Mouse (Mus musculus): ENCODE measurements around the gene Vps13d.
"Not testable (repeated sequence)": the region's sequence is repeated elsewhere in the genome, so short reads cannot be mapped to it uniquely, and the experiment has no call there.

Gene Vps13d

GRCm38 (mm10) chr4:145213999-145214785 lies 19.4 kb upstream of the Vps13d start:
- no peak for DNase-seq (ENCODE audit: extremely low read depth, low read depth, low spot score)

- DNase-seq (ENCODE audit: extremely low read depth, low read depth, low spot score), result no peak
These were observed 16.3 kb upstream of the Vps13d start for GRCm38 (mm10) chr4:145211076-145211475.

- DNase-seq (ENCODE audit: extremely low read depth, low read depth, low spot score), result no peak
These were observed 15.8 kb upstream of the Vps13d start for GRCm38 (mm10) chr4:145210564-145210963.

- DNase-seq (ENCODE audit: extremely low read depth, low read depth, low spot score), result no peak
These were observed 14.9 kb upstream of the Vps13d start for GRCm38 (mm10) chr4:145209690-145210088.

GRCm38 (mm10) chr4:145209076-145209689 lies 14.4 kb upstream of the Vps13d start:
- DNase-seq (ENCODE audit: extremely low read depth, low read depth, low spot score), result no peak

- no peak for DNase-seq (ENCODE audit: extremely low read depth, low read depth, low spot score)
These were observed 13.0 kb upstream of the Vps13d start for GRCm38 (mm10) chr4:145207718-145208371.

- DNase-seq (ENCODE audit: extremely low read depth, low read depth, low spot score), result no peak
These were observed 10.0 kb upstream of the Vps13d start for GRCm38 (mm10) chr4:145204779-145205178.

GRCm38 (mm10) chr4:145203305-145203704 lies 8.5 kb upstream of the Vps13d start:
- no peak for DNase-seq (ENCODE audit: extremely low read depth, low read depth, low spot score)

GRCm38 (mm10) chr4:145201424-145201823 lies 6.6 kb upstream of the Vps13d start:
- DNase-seq (ENCODE audit: extremely low read depth, low read depth, low spot score), result no peak

- no peak for DNase-seq (ENCODE audit: extremely low read depth, low read depth, low spot score)
These were observed 5.3 kb upstream of the Vps13d start for GRCm38 (mm10) chr4:145199982-145200699.

GRCm38 (mm10) chr4:145196586-145196985 lies 1.8 kb upstream of the Vps13d start:
- no peak for DNase-seq (ENCODE audit: extremely low read depth, low read depth, low spot score)

GRCm38 (mm10) chr4:145195172-145195571 lies 367 bp upstream of the Vps13d start:
- DNase-seq (ENCODE audit: extremely low read depth, low read depth, low spot score), result no peak

GRCm38 (mm10) chr4:145193991-145194511 lies 754 bp downstream of the Vps13d start:
- DNase-seq (ENCODE audit: extremely low read depth, low read depth, low spot score), result no peak

- no peak for DNase-seq (ENCODE audit: extremely low read depth, low read depth, low spot score)
These were observed 1.4 kb downstream of the Vps13d start for GRCm38 (mm10) chr4:145193406-145193805.

- DNase-seq (ENCODE audit: extremely low read depth, low read depth, low spot score), result peak; percentile 55
These were observed 2.1 kb downstream of the Vps13d start for GRCm38 (mm10) chr4:145192686-145193085.

GRCm38 (mm10) chr4:145188561-145188960 lies 6.2 kb downstream of the Vps13d start:
- no peak for DNase-seq (ENCODE audit: extremely low read depth, low read depth, low spot score)

- no peak for DNase-seq (ENCODE audit: extremely low read depth, low read depth, low spot score)
These were observed 7.2 kb downstream of the Vps13d start for GRCm38 (mm10) chr4:145187619-145188018.

GRCm38 (mm10) chr4:145178918-145179549 lies 15.8 kb downstream of the Vps13d start:
- DNase-seq (ENCODE audit: extremely low read depth, low read depth, low spot score), result no peak

GRCm38 (mm10) chr4:145165542-145165941 lies 29.3 kb downstream of the Vps13d start:
- DNase-seq (ENCODE audit: extremely low read depth, low read depth, low spot score), result not testable (repeated sequence)

GRCm38 (mm10) chr4:145164111-145164510 lies 30.7 kb downstream of the Vps13d start:
- DNase-seq (ENCODE audit: extremely low read depth, low read depth, low spot score), result no peak

- DNase-seq (ENCODE audit: extremely low read depth, low read depth, low spot score), result no peak
These were observed 33.6 kb downstream of the Vps13d start for GRCm38 (mm10) chr4:145161243-145161642.
